Mouse (Mus musculus): Measurements from ENCODE around the gene Stk25. TPM values are rescaled to one million over a fixed set of nuclear protein-coding genes. Genes with fewer than 3 reads are reported as not detected.

Stk25 gene
- polyA plus RNA-seq (2014; fragmentation: Illumina TruSeq; extraction: RNeasy Lipid Tissue Mini Kit (QIAGEN cat#74804); ENCODE audit: low read depth, low replicate concordance): 97.2 TPM

GRCm38 (mm10) chr1:93658559-93658958, at the start of gene Stk25:
TSS of gene Stk25 (minus strand) at chr1:93658659.

DNA sequence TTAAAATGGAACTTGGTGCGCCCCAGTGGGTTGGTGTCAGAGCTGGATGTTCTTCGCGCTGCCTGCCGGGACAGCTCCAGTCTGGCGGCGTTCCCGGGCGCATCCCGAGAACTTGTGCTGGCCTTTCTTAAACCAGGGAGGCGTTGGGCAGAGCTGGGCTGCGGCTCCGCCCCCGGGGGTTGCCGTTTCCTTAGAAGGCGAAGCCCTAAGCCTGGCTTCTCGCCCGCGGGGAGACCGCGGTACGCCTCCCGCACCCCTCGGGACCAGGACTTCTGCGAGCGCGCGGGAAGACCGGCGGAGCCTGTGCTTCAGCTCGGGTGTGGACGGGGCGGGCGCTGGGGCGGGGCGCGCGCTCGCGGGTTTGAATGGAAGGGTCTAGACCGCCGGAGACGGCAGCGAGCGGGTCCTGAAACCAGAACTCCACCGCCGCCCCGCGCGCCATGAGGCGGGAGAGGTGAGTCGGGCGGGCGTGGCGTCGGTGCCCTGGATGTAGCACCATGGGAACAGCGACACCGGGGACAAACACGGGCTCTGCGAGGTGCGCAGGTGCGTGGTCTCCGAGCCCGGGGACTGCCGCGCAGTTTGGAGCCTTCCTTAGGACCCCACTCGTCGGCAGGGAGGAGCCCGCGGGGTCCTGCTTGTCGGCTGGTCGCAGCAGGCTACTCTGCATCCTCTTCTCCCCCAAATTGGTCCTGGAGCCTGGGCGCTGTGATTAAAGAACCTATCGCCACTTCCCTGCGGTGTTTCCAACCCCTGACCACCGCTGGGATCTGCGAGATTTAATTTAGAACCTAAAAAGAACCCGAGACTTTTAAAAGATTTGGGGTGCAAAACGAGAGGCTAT, 27.2 kb upstream of the Stk25 start, which contains the start of gene Bok:
Bok (plus strand) TSS at position 260 of the 844 bp plus-strand sequence.

Other genes with a start within 250 kb of the Stk25 start
- gene Hdlbp, start 179.8 kb downstream of the Stk25 start, polyA plus RNA-seq (2014; fragmentation: Illumina TruSeq; extraction: RNeasy Lipid Tissue Mini Kit (QIAGEN cat#74804); ENCODE audit: low read depth, low replicate concordance): 267 TPM
- gene Farp2, start 146.6 kb downstream of the Stk25 start, polyA plus RNA-seq (2014; fragmentation: Illumina TruSeq; extraction: RNeasy Lipid Tissue Mini Kit (QIAGEN cat#74804); ENCODE audit: low read depth, low replicate concordance): 10.2 TPM
- 7.0 TPM for gene Bok, start 27.0 kb upstream of the Stk25 start, polyA plus RNA-seq (2014; fragmentation: Illumina TruSeq; extraction: RNeasy Lipid Tissue Mini Kit (QIAGEN cat#74804); ENCODE audit: low read depth, low replicate concordance)
- 28.9 TPM for gene Atg4b, start 92.8 kb upstream of the Stk25 start, polyA plus RNA-seq (2014; fragmentation: Illumina TruSeq; extraction: RNeasy Lipid Tissue Mini Kit (QIAGEN cat#74804); ENCODE audit: low read depth, low replicate concordance)
- 88.9 TPM for gene Thap4, start 96.2 kb upstream of the Stk25 start, polyA plus RNA-seq (2014; fragmentation: Illumina TruSeq; extraction: RNeasy Lipid Tissue Mini Kit (QIAGEN cat#74804); ENCODE audit: low read depth, low replicate concordance)
- 30.9 TPM for gene Dtymk, start 143.3 kb upstream of the Stk25 start, polyA plus RNA-seq (2014; fragmentation: Illumina TruSeq; extraction: RNeasy Lipid Tissue Mini Kit (QIAGEN cat#74804); ENCODE audit: low read depth, low replicate concordance)
- gene Ing5, start 145.3 kb upstream of the Stk25 start, polyA plus RNA-seq (2014; fragmentation: Illumina TruSeq; extraction: RNeasy Lipid Tissue Mini Kit (QIAGEN cat#74804); ENCODE audit: low read depth, low replicate concordance): 8.3 TPM
- gene D2hgdh, start 166.2 kb upstream of the Stk25 start, polyA plus RNA-seq (2014; fragmentation: Illumina TruSeq; extraction: RNeasy Lipid Tissue Mini Kit (QIAGEN cat#74804); ENCODE audit: low read depth, low replicate concordance): 39.2 TPM
- 0.39 TPM for gene Gal3st2, start 202.6 kb upstream of the Stk25 start, polyA plus RNA-seq (2014; fragmentation: Illumina TruSeq; extraction: RNeasy Lipid Tissue Mini Kit (QIAGEN cat#74804); ENCODE audit: low read depth, low replicate concordance)